Mouse (Mus musculus): ENCODE measurements around the gene AI661453.
"Not testable (repeated sequence)": the region's sequence is repeated elsewhere in the genome, so short reads cannot be mapped to it uniquely, and the experiment has no call there.

AI661453 gene

DNA sequence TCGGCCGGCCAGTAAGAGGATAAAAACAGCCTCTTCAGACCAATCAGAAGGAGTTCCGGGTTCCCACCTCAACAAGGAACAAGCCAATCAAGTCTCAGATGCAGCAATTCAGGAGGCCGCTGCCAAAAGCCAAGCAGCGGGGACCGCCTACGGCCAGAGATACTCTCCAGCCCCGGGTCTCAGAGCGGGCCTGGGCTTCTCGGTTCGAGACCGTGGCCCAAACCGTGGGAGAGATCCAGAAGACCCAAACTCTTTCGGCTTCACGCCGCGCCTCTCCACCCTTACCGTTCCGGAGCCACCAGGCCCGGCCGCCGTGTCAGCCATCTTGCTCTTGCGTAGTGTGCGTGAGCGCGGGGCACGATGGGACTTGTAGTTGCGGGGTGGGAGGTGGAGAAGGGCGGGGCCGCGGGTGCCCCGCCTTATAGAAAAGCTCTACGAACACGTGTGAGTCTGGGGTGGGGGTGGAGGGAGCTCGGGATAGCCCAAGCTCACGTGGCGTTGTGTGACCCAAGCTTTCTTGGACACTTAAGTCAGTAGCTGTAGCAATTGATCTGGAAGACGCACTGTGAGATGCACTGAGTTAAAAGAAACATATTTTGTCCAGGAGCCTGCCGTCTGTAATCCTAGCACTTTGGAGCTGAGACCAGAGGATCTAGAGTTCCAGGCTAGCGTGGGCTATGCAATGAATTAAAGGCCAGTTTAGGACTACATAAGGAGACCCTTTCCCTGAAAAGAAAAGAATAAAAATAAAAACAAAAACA lies 65.7 kb downstream of the AI661453 start, which contains the start of gene Taf8:
Gene Taf8, minus strand, starts transcription at position 347 of the 761 bp plus-strand sequence.
- DNase-seq (ENCODE audit: low spot score in 2 of 2), result peak; percentile 91 to 97

DNA sequence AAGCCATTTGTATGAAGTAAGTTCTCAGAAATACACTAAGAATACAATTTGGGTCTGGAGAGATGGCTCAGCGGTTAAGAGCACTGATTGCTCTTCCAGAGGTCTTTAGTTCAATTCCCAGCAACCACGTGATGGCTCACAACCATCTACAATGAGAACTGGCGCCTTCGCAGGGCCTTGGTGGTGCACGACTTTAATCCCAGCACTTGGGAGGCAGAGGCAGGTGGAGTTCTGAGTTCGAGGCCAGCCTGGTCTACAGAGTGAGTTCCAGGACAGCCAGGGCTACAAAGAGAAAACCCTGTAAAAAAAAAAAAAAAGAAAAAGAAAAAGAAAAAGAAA lies 66.3 kb downstream of the AI661453 start:
- DNase-seq (ENCODE audit: low spot score in 2 of 2), result not testable (repeated sequence)

DNA sequence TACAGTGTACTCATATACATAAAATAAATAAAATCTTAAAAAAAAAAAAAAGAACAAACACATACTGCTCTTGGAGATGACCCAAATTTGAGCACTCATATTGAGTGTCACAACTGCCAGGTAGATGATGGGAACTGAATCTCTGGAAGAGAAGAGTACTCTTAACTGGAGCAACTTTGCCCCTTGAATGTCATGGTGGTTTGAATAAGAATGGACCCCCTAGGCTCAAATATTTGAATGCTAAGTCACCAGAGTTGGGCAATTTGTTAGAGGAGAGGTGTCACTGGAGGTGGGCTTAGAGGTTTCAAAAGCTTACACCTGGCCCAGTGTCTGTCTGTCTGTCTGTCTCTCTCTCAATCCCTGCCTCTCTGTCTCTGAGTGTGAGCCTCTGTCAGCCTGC lies 67.3 kb downstream of the AI661453 start:
- DNase-seq (ENCODE audit: low spot score in 2 of 2), result no peak

DNA sequence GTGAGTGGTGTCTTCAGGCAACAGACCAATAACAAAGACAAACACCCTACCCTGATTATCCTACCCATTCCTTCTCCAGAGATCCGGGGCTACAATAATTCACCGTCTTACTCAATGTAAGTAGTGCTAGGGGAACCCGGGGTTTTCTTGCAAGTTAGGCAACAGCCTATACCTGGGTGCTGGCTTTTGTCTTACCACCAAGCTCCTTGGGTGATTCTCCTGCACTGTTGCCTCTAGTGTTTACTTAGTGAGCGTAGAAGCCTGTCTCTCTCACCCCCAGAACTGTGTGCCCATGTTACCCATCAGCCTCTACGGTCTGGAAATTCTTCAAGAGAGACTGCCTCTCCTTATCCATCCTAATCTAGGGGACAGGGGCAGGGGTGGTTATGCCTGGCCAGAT lies 67.8 kb downstream of the AI661453 start:
- no peak for DNase-seq (ENCODE audit: low spot score in 2 of 2)

DNA sequence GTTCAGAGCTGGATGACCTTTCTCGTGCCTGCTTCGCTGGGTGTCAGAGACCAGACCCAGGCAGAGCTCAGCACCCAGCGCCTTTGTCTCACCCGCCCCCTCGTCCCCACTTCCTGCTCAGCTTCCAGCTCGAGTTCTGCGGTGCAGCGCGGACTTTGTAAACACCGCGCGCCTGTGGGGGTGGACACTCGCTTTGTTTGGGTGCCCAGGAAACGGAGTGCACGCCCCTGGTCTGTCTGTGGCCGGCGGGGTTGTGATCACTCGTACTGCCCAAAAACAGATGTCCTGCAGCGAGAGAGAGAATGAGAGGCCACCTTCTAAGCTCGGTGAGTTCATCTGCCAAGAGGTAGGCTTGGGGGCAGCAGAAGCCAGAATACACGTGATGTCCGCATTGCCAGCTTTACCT lies 68.5 kb downstream of the AI661453 start, which contains the start of gene Ccnd3:
Gene Ccnd3, plus strand, starts transcription at position 111 of the 406 bp plus-strand sequence.
- peak; percentile 66 to 71 for DNase-seq (ENCODE audit: low spot score in 2 of 2)

DNA sequence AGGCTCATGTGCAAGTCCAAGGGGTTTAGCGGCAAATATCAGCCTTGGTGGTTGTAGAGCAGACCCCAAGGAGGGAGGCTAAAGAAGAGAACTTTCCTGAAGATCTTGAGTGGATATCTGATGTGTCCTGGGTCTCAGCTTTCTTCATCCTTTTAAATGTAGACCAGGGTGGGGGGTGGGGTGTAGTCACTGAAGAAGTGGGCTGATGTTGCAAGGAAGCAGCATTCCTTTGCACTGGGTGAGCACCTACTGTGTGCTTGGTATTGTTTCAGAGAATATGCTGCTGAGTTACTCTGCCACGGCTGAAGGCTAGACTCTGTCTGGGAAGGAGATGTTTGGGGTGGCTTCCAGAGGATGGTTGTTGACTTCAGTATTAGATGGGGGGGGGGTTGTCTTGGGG lies 69.2 kb downstream of the AI661453 start:
- no peak for DNase-seq (ENCODE audit: low spot score in 2 of 2)

DNA sequence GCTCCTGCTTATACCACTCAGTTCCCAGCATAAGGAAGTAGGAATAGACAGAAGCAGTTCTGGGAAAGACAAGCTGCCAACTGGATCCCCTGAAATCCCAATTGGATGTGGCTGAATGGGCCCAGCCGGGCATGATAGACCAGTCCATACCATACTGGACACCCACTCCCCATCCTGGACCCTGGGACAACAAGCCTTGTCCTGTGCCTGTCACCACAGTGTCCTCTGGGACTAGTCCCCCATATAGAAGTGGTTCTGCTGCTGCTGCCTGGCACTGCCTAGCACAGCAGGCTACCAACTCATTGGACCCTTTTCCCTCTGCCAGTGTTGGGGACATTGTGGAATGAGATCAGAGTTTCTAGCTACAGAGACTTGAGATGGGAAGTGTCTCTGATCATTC lies 69.6 kb downstream of the AI661453 start:
- DNase-seq (ENCODE audit: low spot score in 2 of 2), result no peak

DNA sequence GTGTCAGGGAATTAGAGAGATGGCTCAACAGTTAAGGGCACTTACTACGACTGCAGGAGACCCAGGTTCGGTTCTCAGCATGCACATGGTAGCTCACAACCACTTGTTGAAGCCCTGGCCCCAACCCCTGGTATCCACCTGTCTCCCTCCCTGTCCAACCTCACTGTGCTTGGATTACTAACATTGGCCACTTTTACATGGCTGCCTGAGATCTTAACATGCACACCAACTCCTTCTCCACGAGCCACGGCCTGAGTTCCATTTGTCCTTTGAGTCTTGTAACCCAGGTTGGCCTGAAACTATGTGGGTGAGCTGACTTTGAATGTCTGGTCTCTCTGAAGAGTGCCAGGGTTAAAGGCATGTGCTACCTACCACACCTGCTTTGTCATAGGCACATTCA lies 70.3 kb downstream of the AI661453 start:
- no peak for DNase-seq (ENCODE audit: low spot score in 2 of 2)

DNA sequence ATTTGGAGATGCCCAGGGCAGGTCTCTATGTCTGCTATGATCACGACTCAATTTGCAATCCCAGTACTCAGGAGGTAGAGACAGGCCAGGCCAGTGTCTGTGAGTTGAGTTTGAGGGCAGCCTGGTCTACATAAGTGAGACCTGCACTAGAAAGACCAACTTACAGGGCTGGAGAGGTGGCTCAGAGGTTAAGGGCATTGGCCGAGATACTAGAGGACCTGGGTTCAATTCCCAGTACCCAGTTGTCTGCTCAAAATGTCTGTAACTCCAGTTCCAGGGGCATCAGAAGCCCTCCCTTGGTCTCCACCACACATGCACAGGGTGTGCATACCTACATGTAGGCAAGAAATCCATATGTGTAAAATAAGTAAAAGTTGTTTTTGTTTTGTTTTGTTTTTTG lies 71.1 kb downstream of the AI661453 start:
- DNase-seq (ENCODE audit: low spot score in 2 of 2), result no peak

DNA sequence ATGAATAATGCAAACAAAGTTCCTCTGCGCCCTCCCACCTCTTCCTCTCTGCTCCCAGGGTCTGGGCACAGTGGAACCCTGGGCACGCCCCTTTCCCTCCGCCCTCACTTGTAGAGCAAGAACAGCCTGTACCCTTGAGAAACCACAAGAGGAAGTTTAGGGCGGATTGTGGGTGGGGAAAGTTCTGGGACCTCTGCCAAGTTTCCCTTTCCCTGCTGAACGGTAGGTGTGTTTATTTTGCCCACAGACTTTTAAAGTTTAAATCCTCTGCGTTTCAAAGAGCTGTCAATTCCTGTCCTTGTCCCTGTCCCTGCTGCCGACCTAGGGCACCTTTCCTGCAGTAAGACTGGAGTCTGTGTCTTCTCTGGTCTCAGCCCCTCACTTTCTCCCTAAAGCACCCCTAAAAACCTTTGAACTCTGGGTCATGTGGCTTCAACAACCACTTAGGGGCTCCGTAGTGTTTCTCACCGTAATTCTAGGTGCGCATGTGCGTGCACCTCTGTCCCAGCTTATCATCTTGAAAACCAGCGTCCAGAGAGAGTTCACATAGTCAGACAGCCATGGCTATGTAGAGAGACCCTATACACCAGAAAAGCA lies 71.7 kb downstream of the AI661453 start:
- peak; percentile 87 to 91 for DNase-seq (ENCODE audit: low spot score in 2 of 2)

DNA sequence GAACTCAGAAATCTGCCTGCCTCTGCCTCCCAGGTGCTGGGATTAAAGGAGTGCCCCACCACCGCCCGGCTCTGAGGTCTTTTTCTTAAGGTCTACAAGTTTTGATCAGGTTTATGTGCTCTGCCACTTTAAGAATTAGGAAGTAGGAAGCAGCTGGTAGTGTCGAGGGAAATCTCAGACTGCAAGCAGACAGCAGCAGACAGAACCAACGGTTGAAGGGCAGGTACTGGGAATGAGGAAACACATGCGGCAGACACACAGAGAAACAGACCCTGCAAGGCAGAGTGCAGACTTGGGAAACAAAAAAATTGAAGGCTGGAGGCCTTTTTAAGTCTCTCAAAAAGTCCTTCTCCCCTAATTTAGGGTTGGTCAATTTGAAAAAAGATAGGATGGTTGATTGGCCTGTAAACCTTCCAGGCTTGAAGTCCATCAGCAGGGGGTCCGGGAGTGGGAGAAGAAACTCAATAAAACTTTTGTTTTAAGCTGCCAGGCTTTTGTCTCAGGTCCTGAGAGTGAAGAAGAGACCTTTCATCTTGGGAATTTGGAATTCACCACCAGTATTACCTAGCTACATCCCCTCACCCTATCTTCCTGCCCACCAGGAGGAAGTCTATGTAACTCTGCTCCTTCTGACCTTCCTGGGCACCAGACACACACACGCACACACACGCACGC lies 72.8 kb downstream of the AI661453 start:
- no peak for DNase-seq (ENCODE audit: low spot score in 2 of 2)

DNA sequence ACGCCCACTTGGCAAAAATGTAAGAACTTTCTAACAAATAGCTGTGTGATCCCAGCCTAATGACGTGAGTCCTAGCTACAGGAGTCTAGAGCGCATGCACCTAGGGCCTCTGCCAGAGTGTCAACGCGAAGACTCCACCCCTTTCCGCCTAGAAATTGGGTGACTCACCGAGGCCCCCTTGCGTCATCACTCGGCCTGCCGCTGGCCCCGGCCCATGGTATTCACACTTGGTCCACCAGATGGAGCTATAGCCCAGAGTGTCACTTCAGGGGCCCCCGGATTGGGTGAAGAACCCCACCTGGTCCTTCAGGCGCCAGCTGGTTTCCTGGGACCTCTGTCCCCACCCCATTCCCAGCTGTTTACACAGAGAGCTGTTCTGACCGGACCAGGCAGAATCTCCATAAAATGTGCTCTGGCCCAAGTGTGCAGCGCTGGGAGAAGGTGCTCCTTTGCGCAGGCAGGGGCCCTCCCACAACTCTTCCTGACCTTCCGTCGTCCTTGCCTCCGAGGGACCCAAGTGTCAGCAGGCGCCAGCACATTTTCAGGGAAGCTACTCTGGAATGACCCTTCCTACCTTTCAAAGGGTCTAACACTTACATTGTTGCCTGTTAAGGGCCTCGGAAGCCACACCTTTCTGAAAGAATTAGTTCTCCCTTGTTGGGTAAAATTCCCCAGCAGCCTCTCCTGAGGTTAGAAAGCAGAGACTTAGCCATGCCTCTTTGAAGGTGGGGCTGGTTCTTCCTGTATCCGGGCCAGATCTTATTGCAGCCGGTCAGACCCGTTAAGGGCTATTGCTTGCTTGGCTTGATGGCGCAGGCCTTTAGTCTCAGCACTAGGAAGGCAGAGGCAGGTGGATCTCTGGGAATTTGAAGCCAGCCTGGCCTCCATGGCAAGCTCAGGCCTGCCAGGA lies 75.0 kb downstream of the AI661453 start:
- peak; percentile 97 for DNase-seq (ENCODE audit: low spot score in 2 of 2)

DNA sequence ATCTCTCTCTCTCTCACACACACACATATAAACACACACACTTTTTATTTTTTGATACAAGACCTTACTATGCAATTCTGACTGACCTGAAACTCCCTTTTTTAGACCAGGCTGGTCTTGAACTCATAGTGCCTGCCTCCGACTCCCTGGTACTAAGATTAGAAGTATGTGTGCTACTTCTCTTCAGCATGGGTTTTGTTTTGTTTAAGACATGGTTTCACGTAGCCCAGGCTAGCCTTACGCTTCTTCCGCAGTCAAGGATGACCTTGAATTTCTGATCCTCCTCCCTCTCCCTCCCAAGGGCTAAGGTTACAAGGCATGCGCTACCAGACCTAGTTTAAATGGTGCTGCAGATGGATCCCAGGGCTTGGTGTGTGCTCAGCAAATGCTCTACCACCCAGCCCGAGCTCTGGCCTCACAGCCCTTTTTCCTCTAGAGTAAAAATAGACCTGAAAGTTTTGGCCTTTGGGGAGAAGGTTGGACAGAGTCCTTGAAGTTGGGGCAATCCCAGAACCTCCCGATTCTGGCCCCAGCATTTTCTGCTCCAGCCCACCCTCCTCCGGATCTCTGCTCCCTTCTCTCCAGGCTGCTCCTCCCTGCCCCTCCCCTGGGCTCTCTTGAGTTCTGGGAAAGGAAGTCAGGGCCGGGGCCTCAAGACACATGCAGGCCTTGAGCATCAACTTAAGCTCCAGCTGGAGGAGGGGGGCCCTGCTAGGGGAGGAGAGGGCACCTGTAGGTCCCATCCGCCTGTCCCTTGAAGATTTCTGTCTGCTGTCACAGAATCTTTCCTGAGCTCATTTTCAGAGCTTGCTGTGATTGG lies 76.8 kb downstream of the AI661453 start:
- no peak for DNase-seq (ENCODE audit: low spot score in 2 of 2)

DNA sequence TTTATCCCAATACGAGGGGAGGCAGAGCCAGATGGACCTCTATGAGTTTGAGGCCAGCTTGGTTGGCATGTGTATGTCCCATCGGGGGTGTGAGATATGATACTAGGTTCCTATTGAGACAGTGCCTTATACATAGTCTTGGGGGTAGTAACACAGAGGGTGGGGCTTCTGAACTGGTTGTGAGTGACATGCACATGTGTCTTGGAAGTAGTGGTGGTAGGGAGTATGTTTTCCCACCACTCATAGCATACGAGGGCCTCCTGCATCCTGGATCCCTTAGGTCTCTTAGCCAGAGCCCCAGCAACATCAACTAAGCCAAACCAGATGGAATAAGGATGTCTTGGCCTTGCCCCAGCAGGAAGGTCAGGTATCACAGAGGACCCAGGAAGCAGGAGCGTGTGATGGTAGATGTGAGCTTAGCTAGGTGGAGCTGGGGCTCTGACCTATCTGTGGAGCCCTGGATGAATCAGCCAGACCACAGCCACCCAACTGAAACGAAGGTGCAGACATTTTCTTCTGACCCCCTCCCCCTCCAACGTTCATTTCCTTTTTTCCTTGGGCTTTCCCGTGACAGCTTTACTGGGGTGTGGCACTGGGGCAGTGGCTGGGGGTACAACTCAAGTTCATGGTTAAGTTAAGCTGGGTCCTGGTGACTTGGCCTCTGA lies 78.9 kb downstream of the AI661453 start:
- no peak for DNase-seq (ENCODE audit: low spot score in 2 of 2)

DNA sequence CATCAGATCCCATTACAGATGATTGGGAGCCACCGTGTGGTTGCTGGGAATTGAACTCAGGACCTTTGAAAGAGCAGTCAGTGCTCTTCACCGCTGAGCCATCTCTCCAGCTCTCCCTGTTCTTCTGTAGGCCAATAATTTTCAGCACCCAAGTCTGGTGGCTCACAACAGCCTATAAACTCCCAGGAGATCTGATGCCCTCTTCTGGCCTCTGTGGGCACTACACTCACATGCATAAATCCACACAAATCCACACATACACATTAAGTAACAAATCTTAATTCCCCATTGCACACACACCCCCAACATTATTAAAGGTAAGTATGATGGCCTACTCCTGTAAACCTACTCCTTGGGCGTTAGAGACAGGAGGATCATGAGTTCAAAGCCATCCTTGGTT lies 79.8 kb downstream of the AI661453 start:
- no peak for DNase-seq (ENCODE audit: low spot score in 2 of 2)

DNA sequence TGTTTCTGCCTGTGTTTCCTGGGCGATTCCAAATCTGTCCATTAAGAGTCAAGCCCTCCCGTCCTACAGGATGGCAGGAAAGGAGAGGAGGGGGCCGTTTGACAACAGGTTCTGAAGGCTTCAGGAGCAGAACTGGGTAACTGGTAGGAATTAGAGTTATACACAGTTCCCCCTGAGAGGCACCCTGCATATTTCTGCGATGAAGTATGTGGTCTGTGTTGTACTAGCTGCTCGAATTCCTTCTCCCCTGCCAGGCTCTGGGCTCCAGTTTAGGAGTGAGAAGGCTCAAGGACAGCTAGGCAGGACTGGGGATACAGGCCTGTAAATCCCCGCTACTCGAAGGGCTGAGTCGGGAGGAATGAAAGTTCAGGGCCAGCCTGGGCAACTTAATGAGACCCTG lies 81.8 kb downstream of the AI661453 start:
- no peak for DNase-seq (ENCODE audit: low spot score in 2 of 2)

Data from right cerebral cortex, adult 2 months (tissue).